Mouse (Mus musculus) heart, postnatal 0 days (tissue): Measurements from ENCODE around the gene Bcl7c. TPM values are rescaled to one million over a fixed set of nuclear protein-coding genes. Genes with fewer than 3 reads are reported as not detected.
A peak's percentile ranks its signal among the peaks of the same experiment; 100 is the strongest.
"Not testable (repeated sequence)": the region's sequence is repeated elsewhere in the genome, so short reads cannot be mapped to it uniquely, and the experiment has no call there.

ENCODE experiments used
- ATAC-seq: fragments of 200-750 bp; cut with Nextera tagmentation; 2 replicates; pipeline ENCODE4 v1.8.0; 2017; ENCODE audit warnings: low read depth, moderate number of reproducible peaks, moderate library complexity; ENCODE audit not compliant: insufficient read depth
- DNase-seq: peaks from one replicate; pipeline ENCODE4 v3.0.0-alpha.2; 2016; ENCODE audit warnings: low spot score
- H3K27ac ChIP-seq: fragments of 300-500 bp; sonication (generic); 2 replicates; pipeline ENCODE4 v1.5.1; 2014; ENCODE audit warnings: low read depth, mild to moderate bottlenecking
- H3K27me3 ChIP-seq: fragments of 300-500 bp; sonication (generic); 2 replicates; pipeline ENCODE4 v1.6.1; 2014; ENCODE audit warnings: low read length, mixed read lengths; ENCODE audit not compliant: control insufficient read depth, insufficient read depth
- H3K36me3 ChIP-seq: fragments of 300-500 bp; sonication (generic); replicated peaks from 2 replicates; pipeline ENCODE4 v1.6.1; 2014; ENCODE audit warnings: low read length, mixed read lengths; ENCODE audit not compliant: control insufficient read depth, insufficient read depth
- H3K4me1 ChIP-seq: fragments of 300-500 bp; sonication (generic); 2 replicates; pipeline ENCODE4 v1.6.1; 2014; ENCODE audit warnings: antibody characterized with exemption; ENCODE audit not compliant: control insufficient read depth, insufficient read depth
- H3K4me2 ChIP-seq: fragments of 300-500 bp; sonication (generic); 2 replicates; pipeline ENCODE4 v1.6.1; 2014; ENCODE audit warnings: low read depth, mild to moderate bottlenecking, low read length, moderate library complexity
- H3K4me3 ChIP-seq: fragments of 300-500 bp; sonication (generic); 2 replicates; pipeline ENCODE4 v1.5.1; 2014; ENCODE audit warnings: low read depth, low read length
- H3K9ac ChIP-seq: fragments of 300-500 bp; sonication (generic); replicated peaks from 2 replicates; pipeline ENCODE4 v1.6.1; 2014; ENCODE audit warnings: low read depth, low read length, mixed read lengths
- H3K9me3 ChIP-seq: fragments of 300-500 bp; sonication (generic); replicated peaks from 2 replicates; pipeline ENCODE4 v1.6.1; 2016; ENCODE audit warnings: low read length; ENCODE audit not compliant: control insufficient read depth
- CTCF ChIP-seq: IDR thresholded peaks from 2 replicates; pipeline ENCODE4 v1.5.1; 2016; ENCODE audit warnings: antibody characterized with exemption, control low read depth, low read depth
- EP300 ChIP-seq: IDR thresholded peaks from 2 replicates; pipeline ENCODE4 v1.6.1; 2016; ENCODE audit warnings: antibody characterized with exemption, low read depth
- WGBS: fragments of 180-500 bp; shearing (Covaris S2); extraction: QIAGEN DNeasy Blood & Tissue Kit; methylation state at CpG from one replicate; pipeline ENCODE4 v1.1.7; 2014; 5-methylcytosine and 5-hydroxymethylcytosine counted together
- polyA plus RNA-seq: library from polyadenylated mRNA; unstranded; fragments of >200 nt; fragmentation: Nextera tagmentation; extraction: Ambion mirVana; gene quantifications from 2 replicates; pipeline ENCODE4 v1.2.1, GENCODE M21; 2015
- total RNA-seq: library from RNA; depleted of rRNA; stranded (reverse); fragments of >200 nt; gene quantifications from 2 replicates; pipeline ENCODE4 v1.2.3, GENCODE M21; 2014; ENCODE audit warnings: low replicate concordance

The Bcl7c gene
- total and polyA plus RNA-seq, 2 experiments from 2014 or later = 25.6 to 32.4 TPM

DNA sequence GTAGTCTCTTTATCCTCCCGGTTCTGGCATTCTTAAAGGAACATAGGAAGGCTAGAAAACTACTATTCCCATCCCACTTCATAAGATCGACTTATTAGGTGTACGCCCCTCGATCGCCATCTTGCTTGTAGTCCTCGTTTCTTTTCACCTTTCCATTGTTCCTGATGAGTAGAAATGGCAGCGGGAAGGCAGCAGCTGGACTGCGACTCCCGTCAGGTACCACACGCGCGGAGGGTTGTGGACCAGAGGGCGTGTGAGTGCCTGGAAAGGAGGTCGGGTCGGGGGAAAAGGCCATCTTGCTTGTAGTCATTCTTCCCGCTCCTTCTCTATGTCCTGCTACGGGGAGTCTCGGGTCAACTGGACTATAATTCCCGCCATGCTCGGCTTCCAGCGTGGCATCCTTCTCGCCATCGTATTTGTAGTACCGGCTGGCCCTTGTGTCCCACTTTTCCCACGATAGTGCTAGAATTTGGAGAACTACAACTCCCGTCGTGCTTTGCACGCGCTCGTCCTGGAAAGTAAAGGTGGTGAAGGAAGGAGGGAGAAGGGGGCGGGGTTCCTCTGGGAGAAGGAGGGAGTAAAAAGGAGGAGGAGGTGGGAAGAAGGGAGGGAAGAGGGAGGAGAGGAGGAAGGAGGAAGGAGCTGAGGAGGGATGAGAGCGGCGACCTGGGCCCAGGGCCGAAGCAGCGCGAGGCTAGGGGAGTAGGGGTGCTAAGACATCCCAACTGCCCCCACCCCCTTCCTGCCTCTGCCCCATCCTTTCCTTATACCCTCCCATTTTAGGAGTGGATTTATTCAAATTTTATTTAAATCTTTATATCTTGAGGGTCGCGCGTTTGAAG is 37.1 kb upstream of the Bcl7c start:
- WGBS = under 1% methylated on average over 34 of the region's 39 CpGs
- TF ChIP-seq EP300 = no peak
- no peak for TF ChIP-seq CTCF
- ATAC-seq (peak; percentile 93), DNase-seq (peak; percentile 99)
- peak overlapping the region; percentile 100 for H3K4me2 ChIP-seq
- H3K9me3 ChIP-seq = no peaks in the 10 kb centered on the region
- peak overlapping the region; percentile 77 for H3K9ac ChIP-seq
- H3K36me3 ChIP-seq = peaks cover 27% of the 10 kb centered on the region
- peak overlapping the region; percentile 82 for H3K4me3 ChIP-seq
- no peaks in the 10 kb centered on the region for H3K27me3 ChIP-seq
- peak overlapping the region; percentile 80 for H3K27ac ChIP-seq
- H3K4me1 ChIP-seq = 0 out of 2 replicates have a peak, but pooled peaks cover 6% of the 10 kb centered on the region

- Histone ChIP-seq H3K27me3 (no peaks in the 10 kb centered on the region), H3K9me3 (no peaks in the 10 kb centered on the region), H3K4me3 (peak overlapping the region; percentile 82), H3K4me1 (0 out of 2 replicates have a peak, but pooled peaks cover 6% of the 10 kb centered on the region), H3K4me2 (peak overlapping the region; percentile 100), H3K36me3 (peaks cover 21% of the 10 kb centered on the region), H3K27ac (peak overlapping the region; percentile 80), H3K9ac (peak overlapping the region; percentile 77)
- TF ChIP-seq CTCF (peak; percentile 14; the same call in 1 of the 2 replicates), EP300 (no peak)
- DNase-seq = peak; percentile 100
- ATAC-seq = peak; percentile 83
- WGBS = under 1% methylated on average over 19 of the region's 19 CpGs
These were observed 36.5 kb upstream of the Bcl7c start for GRCm38 (mm10) chr7:127745251-127745651.

- ATAC-seq = no peak
- Histone ChIP-seq H3K27me3 (no peaks in the 10 kb centered on the region), H3K9me3 (no peaks in the 10 kb centered on the region), H3K36me3 (peaks cover 13% of the 10 kb centered on the region; the same call in 1 of the 2 replicates), H3K4me1 (0 out of 2 replicates have a peak, but pooled peaks cover 6% of the 10 kb centered on the region), H3K4me2 (peak within 1 kb of the TSS; percentile 100), H3K4me3 (peak within 1 kb of the TSS; percentile 82), H3K9ac (peak within 1 kb of the TSS; percentile 77; the same call in 1 of the 2 replicates), H3K27ac (peak within 1 kb of the TSS; percentile 80)
- TF ChIP-seq CTCF (peak; percentile 61), EP300 (no peak)
- WGBS = 1% methylated on average over 26 of the region's 26 CpGs
- DNase-seq = peak; percentile 66
These were observed 35.8 kb upstream of the Bcl7c start, which contains the start of gene Fbxl19 for GRCm38 (mm10) chr7:127744366-127745045. Gene Fbxl19, plus strand, starts transcription at chr7:127744543.

- not testable (repeated sequence) for H3K36me3 ChIP-seq, ATAC-seq, H3K4me3 ChIP-seq, DNase-seq, H3K27me3 ChIP-seq, H3K27ac ChIP-seq, H3K9ac ChIP-seq, H3K9me3 ChIP-seq, H3K4me2 ChIP-seq, H3K4me1 ChIP-seq
- no CpG with 5 or more reads among the region's 5 CpGs for WGBS
These were observed 23.3 kb upstream of the Bcl7c start, which contains the start of gene Ctf2 for GRCm38 (mm10) chr7:127732066-127732465. Gene Ctf2, minus strand, starts transcription at chr7:127732166.

DNA sequence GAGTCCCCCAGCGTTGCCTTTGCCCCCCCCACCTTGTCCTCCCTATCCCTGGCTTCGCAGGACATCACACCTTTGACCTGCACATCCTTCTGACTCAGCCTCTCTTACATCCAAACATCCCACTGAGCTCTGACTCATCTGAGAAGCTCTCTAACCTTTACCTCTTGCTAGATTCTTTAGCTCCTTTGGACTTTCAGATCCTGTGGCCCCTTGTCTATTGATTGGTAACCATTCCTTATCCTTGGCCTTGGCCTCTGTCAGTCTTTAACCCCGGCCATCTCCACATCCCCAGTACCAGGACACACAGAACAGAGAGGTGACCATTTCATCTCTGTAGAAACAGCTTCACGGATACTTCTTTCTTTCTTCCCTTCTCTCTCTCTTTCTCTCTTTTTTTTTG is 21.4 kb upstream of the Bcl7c start:
- Histone ChIP-seq H3K36me3 (no peaks in the 10 kb centered on the region), H3K9ac (no peak overlapping the region), H3K9me3 (no peaks in the 10 kb centered on the region), H3K4me2 (no peak overlapping the region), H3K4me1 (no peaks in the 10 kb centered on the region), H3K27ac (no peak overlapping the region), H3K4me3 (no peak overlapping the region), H3K27me3 (no peaks in the 10 kb centered on the region)
- ATAC-seq = no peak
- DNase-seq = no peak
- 45% methylated on average over 4 of the region's 4 CpGs for WGBS
- TF ChIP-seq CTCF (no peak), EP300 (no peak)
